Mouse (Mus musculus): ENCODE measurements at regions not wholly inside any gene's neighbourhood (a gene's known extent, or its start where the extent isn't known, plus 50 kb on each side); places are given as distances from the start of the nearest gene placed in this dataset.

- Histone ChIP-seq H3K9ac (ENCODE audit: control insufficient read depth, low read depth, low read length, poor library complexity, severe bottlenecking) (no peak overlapping the region), H3K27ac (ENCODE audit: control insufficient read depth, low read depth, low read length) (no peak overlapping the region), H3K4me1 (ENCODE audit: control insufficient read depth in 1 of 2, insufficient read depth in 2 of 2, low read length in 2 of 2) (no peaks in the 10 kb centered on the region), H3K36me3 (ENCODE audit: control insufficient read depth in 1 of 2, insufficient read depth in 2 of 2, low read length in 2 of 2) (no peaks in the 10 kb centered on the region), H3K4me3 (ENCODE audit: control insufficient read depth in 1 of 2, insufficient read depth in 1 of 2, low read depth in 2 of 2, low read length in 2 of 2) (no peak overlapping the region), H3K79me2 (ENCODE audit: control insufficient read depth, insufficient read depth, low read length, poor library complexity) (no peaks in the 10 kb centered on the region), H3K27me3 (ENCODE audit: control insufficient read depth in 1 of 2, insufficient read depth in 2 of 2, low read length in 2 of 2) (peaks cover 0 to 2% of the 10 kb centered on the region in 2 experiments; a peak in 2 of 4 replicates), H3K9me3 (replicated peaks; ENCODE audit: insufficient read depth, low read length) (no peaks in the 10 kb centered on the region)
- DNase-seq (ENCODE audit: low read depth, low spot score): no peak
- no peak for TF ChIP-seq KAT2A (conservative IDR thresholded peaks at IDR 0.05; ENCODE audit: low read depth, low read length)
- TF ChIP-seq RCOR1 (IDR thresholded peaks at IDR 0.05; ENCODE audit: low read depth, low read length): no peak
- TF ChIP-seq ELF1 (IDR thresholded peaks at IDR 0.05; ENCODE audit: low read depth, low read length): no peak
- no peak for TF ChIP-seq ZC3H11A (IDR thresholded peaks at IDR 0.05; ENCODE audit: low read depth, low read length)
- no peak for TF ChIP-seq ZMIZ1 (IDR thresholded peaks at IDR 0.05; ENCODE audit: low read depth, low read length)
- TF ChIP-seq GABPA (IDR thresholded peaks at IDR 0.05; ENCODE audit: low read depth, low read length): no peak
- TF ChIP-seq CTCF (IDR thresholded peaks at IDR 0.05 in 2 of 3, conservative IDR thresholded peaks at IDR 0.05 in 1 of 3; ENCODE audit: control insufficient read depth in 1 of 3, insufficient read depth in 1 of 3, low read depth in 2 of 3, low read length in 3 of 3, poor library complexity in 1 of 3, severe bottlenecking in 1 of 3): no peak
- TF ChIP-seq TAL1 (IDR thresholded peaks at IDR 0.05; ENCODE audit: low read length): no peak
- TF ChIP-seq USF2 (IDR thresholded peaks at IDR 0.05; ENCODE audit: borderline replicate concordance in 1 of 2, insufficient read depth in 1 of 2, low read depth in 1 of 2, low read length in 2 of 2): no peak
- no peak for TF ChIP-seq NRF1 (IDR thresholded peaks at IDR 0.05; ENCODE audit: insufficient read depth, low read depth, low read length, poor library complexity, severe bottlenecking)
- no peak for TF ChIP-seq POLR2A (IDR thresholded peaks at IDR 0.05; ENCODE audit: control insufficient read depth in 1 of 2, insufficient read depth in 1 of 2, low read depth in 1 of 2, low read length in 2 of 2, poor library complexity in 1 of 2)
- TF ChIP-seq EP300 (IDR thresholded peaks at IDR 0.05; ENCODE audit: low read depth in 1 of 2, low read length in 2 of 2): no peak
- no peak for TF ChIP-seq RAD21 (IDR thresholded peaks at IDR 0.05; ENCODE audit: low read depth, low read length)
- no peak for TF ChIP-seq MAX (IDR thresholded peaks at IDR 0.05; ENCODE audit: low read length)
These were observed 63.7 kb upstream of the Smndc1 start for GRCm38 (mm10) chr19:53454059-53454458.

- H3K36me3 ChIP-seq (ENCODE audit: control insufficient read depth in 1 of 2, insufficient read depth in 2 of 2, low read length in 2 of 2): no peaks in the 10 kb centered on the region
- no peak overlapping the region for H3K9ac ChIP-seq (ENCODE audit: control insufficient read depth, low read depth, low read length, poor library complexity, severe bottlenecking)
- H3K79me2 ChIP-seq (ENCODE audit: control insufficient read depth, insufficient read depth, low read length, poor library complexity): no peaks in the 10 kb centered on the region
- peaks cover 0 to 2% of the 10 kb centered on the region in 2 experiments; a peak in 2 of 4 replicates for H3K27me3 ChIP-seq (ENCODE audit: control insufficient read depth in 1 of 2, insufficient read depth in 2 of 2, low read length in 2 of 2)
- TF ChIP-seq ZNF384 (IDR thresholded peaks at IDR 0.05; ENCODE audit: low read depth, low read length) (no peak), ZMIZ1 (IDR thresholded peaks at IDR 0.05; ENCODE audit: low read depth, low read length) (no peak), USF1 (IDR thresholded peaks at IDR 0.05; ENCODE audit: low read depth, low read length) (0 out of 2 replicates have a peak, but pooled peaks have one; percentile 36), RCOR1 (IDR thresholded peaks at IDR 0.05; ENCODE audit: low read depth, low read length) (no peak)
- DNase-seq (ENCODE audit: low read depth, low spot score): no peak
- H3K9me3 ChIP-seq (replicated peaks; ENCODE audit: insufficient read depth, low read length): no peaks in the 10 kb centered on the region
- H3K4me3 ChIP-seq (ENCODE audit: control insufficient read depth in 1 of 2, insufficient read depth in 1 of 2, low read depth in 2 of 2, low read length in 2 of 2): no peak overlapping the region
- H3K27ac ChIP-seq (ENCODE audit: control insufficient read depth, low read depth, low read length): no peak overlapping the region
- no peaks in the 10 kb centered on the region for H3K4me1 ChIP-seq (ENCODE audit: control insufficient read depth in 1 of 2, insufficient read depth in 2 of 2, low read length in 2 of 2)
These were observed 63.1 kb upstream of the Smndc1 start for GRCm38 (mm10) chr19:53453317-53453947.
